Mouse (Mus musculus): Measurements from ENCODE around the gene Gm49378.

Gene Gm49378

DNA sequence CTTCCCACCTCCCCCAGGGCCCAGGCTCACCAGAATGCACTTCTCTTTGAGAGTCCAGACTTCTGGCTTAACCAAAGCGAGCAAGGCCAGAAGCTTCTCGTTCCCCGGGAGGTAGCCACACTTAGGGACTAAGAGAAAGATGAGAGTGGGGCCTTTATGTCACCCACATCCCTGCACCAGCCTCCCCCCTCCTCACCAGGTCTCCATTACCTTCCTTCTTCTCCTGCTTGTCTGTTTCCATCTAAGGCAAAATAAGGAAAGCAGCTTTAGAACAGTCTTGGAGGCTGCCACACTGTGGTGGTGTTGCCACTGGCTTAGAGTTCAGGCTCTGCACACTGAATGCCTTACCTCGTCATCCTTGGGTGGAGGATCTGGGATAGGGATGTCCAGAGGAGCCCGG, 48.4 kb downstream of the Gm49378 start:
- DNase-seq, result no peak

DNA sequence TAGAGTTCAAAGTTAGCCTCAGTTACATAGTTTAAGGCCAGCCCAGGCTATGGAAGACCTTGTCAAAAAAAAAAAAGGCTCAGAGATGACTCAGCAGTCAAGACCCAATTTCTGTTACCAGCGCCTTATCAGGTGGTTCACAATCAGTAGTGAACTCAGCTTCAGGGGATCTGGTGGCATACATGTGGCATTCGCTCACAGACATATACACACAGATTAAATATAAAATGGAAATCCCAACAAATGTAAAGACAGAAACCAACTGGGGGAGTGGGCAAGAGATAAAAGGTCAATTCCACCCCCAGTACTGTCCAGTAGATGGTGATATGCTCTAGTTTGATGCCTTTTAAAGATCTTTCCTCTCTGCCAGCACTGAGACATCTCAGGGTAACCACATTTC, 51.5 kb downstream of the Gm49378 start:
- no peak for DNase-seq

DNA sequence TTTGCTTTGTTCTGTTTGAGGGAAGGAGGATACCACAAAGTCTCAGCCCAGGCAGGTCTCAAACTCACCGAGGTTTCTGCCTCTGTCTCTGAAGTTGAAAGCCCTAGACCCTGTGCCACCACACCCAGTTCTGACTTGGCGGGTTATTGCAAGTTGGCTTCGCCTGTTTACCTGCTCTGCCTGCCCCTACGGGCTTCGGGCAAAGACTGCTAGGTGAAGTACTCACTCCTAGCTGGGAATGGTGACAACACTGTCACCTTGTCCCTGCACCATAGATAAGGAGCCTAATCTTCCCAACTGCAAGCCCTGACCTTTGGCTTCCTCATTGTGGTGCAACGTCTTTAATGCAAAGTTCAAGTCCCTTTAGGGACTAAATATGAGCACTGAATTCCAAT, 52.1 kb downstream of the Gm49378 start:
- DNase-seq, result peak; percentile 18 to 31

DNA sequence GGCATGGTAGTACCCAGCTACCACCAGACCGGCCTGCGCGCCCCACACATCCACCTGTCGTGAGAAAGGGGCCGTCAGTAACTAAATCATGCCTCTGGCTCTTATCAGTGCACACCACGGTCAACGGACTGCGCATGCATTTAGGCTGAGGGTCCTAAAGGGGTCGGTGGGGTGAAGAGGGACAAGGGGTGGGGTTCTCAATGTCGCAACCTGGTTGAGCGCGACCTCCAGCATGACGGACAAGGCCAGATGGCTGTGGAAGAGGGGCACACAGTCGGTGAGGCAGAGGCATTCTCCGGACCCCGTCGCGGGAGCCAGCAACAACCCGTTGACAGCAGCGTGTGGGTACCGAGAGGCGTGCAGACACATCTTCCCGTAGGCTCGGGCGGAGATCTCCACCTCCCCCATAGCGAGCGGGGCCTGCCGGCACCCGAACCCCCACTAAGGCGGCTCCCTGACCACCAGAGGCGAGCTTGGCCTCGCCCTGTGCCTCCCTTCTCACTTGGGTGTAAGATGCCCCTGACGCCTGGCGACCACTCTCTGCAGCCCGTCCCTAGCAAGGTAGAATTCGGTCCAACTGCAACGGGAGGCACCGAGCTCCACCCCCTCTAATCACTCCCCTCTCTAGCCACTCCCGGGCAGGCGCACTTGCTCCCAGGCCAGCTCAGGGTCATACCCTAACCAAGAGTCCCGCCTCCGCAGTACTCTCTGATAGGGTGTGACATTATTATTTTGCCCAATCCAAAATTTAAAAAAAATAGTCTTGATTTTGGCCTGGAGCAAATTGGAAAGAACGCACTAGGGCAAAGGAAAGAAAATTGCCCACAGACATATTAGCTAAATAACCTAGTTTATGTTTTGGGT, 52.8 kb downstream of the Gm49378 start, which contains the start of gene Emc9:
Gene Emc9 (minus strand): TSS at position 601 of the 864 bp plus-strand sequence.
- peak; percentile 80 to 92 for DNase-seq

- DNase-seq, result no peak
Observed at GRCm38 (mm10) chr14:55584303-55584701, 53.4 kb downstream of the Gm49378 start.

GRCm38 (mm10) chr14:55581981-55582681, 55.6 kb downstream of the Gm49378 start:
- DNase-seq, result peak in 1 of 2 experiments; percentile 30

GRCm38 (mm10) chr14:55580731-55581130, 57.0 kb downstream of the Gm49378 start:
- DNase-seq, result no peak

GRCm38 (mm10) chr14:55579511-55580496, 57.9 kb downstream of the Gm49378 start:
- no peak for DNase-seq

Data from cerebellum, adult 18-20 months (tissue).